Mouse (Mus musculus) limb, embryonic 11.5 days (tissue): ENCODE data around the gene Omg. TPM values are rescaled to one million over a fixed set of nuclear protein-coding genes. Genes with fewer than 3 reads are reported as not detected.

Source experiments
- ATAC-seq: fragments of 200-750 bp; cut with Nextera tagmentation; 2 replicates; pipeline ENCODE4 v1.8.0; 2017; ENCODE audit warnings: low read depth; ENCODE audit not compliant: insufficient number of reproducible peaks, low FRiP score, low TSS enrichment
- DNase-seq: peaks from one replicate; pipeline ENCODE4 v3.0.0-alpha.2; 2015; ENCODE audit warnings: low spot score
- H3K27ac ChIP-seq: fragments of 300-500 bp; sonication (generic); replicated peaks from 2 replicates; pipeline ENCODE4 v1.5.1; 2014; ENCODE audit warnings: low read depth, mild to moderate bottlenecking, low read length
- H3K27me3 ChIP-seq: fragments of 300-500 bp; sonication (generic); 2 replicates; pipeline ENCODE4 v1.6.1; 2014; ENCODE audit warnings: mild to moderate bottlenecking, low read length, mixed read lengths; ENCODE audit not compliant: control insufficient read depth, insufficient read depth
- H3K36me3 ChIP-seq: fragments of 300-500 bp; sonication (generic); 2 replicates; pipeline ENCODE4 v1.6.1; 2014; ENCODE audit warnings: mild to moderate bottlenecking, low read length, moderate library complexity, mixed read lengths; ENCODE audit not compliant: control insufficient read depth, insufficient read depth
- H3K4me1 ChIP-seq: fragments of 300-500 bp; sonication (generic); 2 replicates; pipeline ENCODE4 v1.6.1; 2014; ENCODE audit warnings: low read length, mixed read lengths; ENCODE audit not compliant: control insufficient read depth, insufficient read depth
- H3K4me2 ChIP-seq: fragments of 300-500 bp; sonication (generic); 2 replicates; pipeline ENCODE4 v1.6.1; 2014; ENCODE audit warnings: low read depth, mild to moderate bottlenecking, moderate library complexity; ENCODE audit not compliant: severe bottlenecking
- H3K4me3 ChIP-seq: fragments of 300-500 bp; sonication (generic); 2 replicates; pipeline ENCODE4 v1.5.1; 2014; ENCODE audit warnings: low read depth, low read length
- H3K9ac ChIP-seq: fragments of 300-500 bp; sonication (generic); 2 replicates; pipeline ENCODE4 v1.6.1; 2014; ENCODE audit warnings: mild to moderate bottlenecking, low read length
- H3K9me3 ChIP-seq: fragments of 300-500 bp; sonication (generic); 2 replicates; pipeline ENCODE4 v1.6.1; 2016; ENCODE audit warnings: low read length; ENCODE audit not compliant: control insufficient read depth
- WGBS: fragments of 180-500 bp; shearing (Covaris S2); extraction: QIAGEN DNeasy Blood & Tissue Kit; methylation state at CpG from one replicate; pipeline ENCODE4 v1.1.7; 2014; 5-methylcytosine and 5-hydroxymethylcytosine counted together
- polyA plus RNA-seq: library from polyadenylated mRNA; unstranded; fragments of >200 nt; fragmentation: Nextera tagmentation; extraction: Ambion mirVana; gene quantifications from 2 replicates; pipeline ENCODE4 v1.2.1, GENCODE M21; 2014

Omg gene
- polyA plus RNA-seq, 1 experiment from 2014 or later = 0.12 TPM

- WGBS = 78% methylated on average over 2 of the region's 2 CpGs
- H3K4me3 ChIP-seq = no peak overlapping the region
Measured at GRCm38 (mm10) chr11:79502917-79503316, 967 bp downstream of the Omg start.

GRCm38 (mm10) chr11:79494976-79495800 lies 8.7 kb downstream of the Omg start:
- Histone ChIP-seq H3K27ac (no peak overlapping the region), H3K27me3 (no peaks in the 10 kb centered on the region), H3K9me3 (no peaks in the 10 kb centered on the region), H3K4me1 (no peaks in the 10 kb centered on the region), H3K4me2 (no peak overlapping the region), H3K36me3 (no peaks in the 10 kb centered on the region), H3K4me3 (no peak overlapping the region), H3K9ac (no peak overlapping the region)
- ATAC-seq = no peak
- 93% methylated on average over 10 of the region's 10 CpGs for WGBS
- DNase-seq = no peak

More at GRCm38 (mm10) chr11:79502917-79503316, 967 bp downstream of the Omg start:
- Histone ChIP-seq H3K4me2 (no peak overlapping the region), H3K9ac (no peak overlapping the region), H3K27me3 (no peaks in the 10 kb centered on the region), H3K4me1 (no peaks in the 10 kb centered on the region), H3K36me3 (no peaks in the 10 kb centered on the region), H3K9me3 (no peaks in the 10 kb centered on the region), H3K27ac (no peak overlapping the region)
- no peak for ATAC-seq
- no peak for DNase-seq

GRCm38 (mm10) chr11:79484721-79485120 lies 19.2 kb downstream of the Omg start:
- H3K4me2 ChIP-seq = no peak overlapping the region
- no peaks in the 10 kb centered on the region for H3K4me1 ChIP-seq
- H3K9me3 ChIP-seq = no peaks in the 10 kb centered on the region
- no peaks in the 10 kb centered on the region for H3K27me3 ChIP-seq
- H3K36me3 ChIP-seq = peaks cover 4% of the 10 kb centered on the region; the same call in 1 of the 2 replicates
- no peak overlapping the region for H3K9ac ChIP-seq
- H3K27ac ChIP-seq = no peak overlapping the region
- DNase-seq (no peak), ATAC-seq (no peak)
- no peak overlapping the region for H3K4me3 ChIP-seq

- no peak overlapping the region for H3K4me3 ChIP-seq
- H3K27me3 ChIP-seq = no peaks in the 10 kb centered on the region
- no peak overlapping the region for H3K9ac ChIP-seq
- no peak overlapping the region for H3K27ac ChIP-seq
- no peaks in the 10 kb centered on the region for H3K9me3 ChIP-seq
- DNase-seq = no peak
- no peak overlapping the region for H3K4me2 ChIP-seq
- no peak for ATAC-seq
- H3K4me1 ChIP-seq = no peaks in the 10 kb centered on the region
- peaks cover 4% of the 10 kb centered on the region; the same call in 1 of the 2 replicates for H3K36me3 ChIP-seq
- 82% methylated on average over 7 of the region's 7 CpGs for WGBS
Measured at GRCm38 (mm10) chr11:79483876-79484528, 19.9 kb downstream of the Omg start.

- Histone ChIP-seq H3K36me3 (peaks cover 4% of the 10 kb centered on the region; the same call in 1 of the 2 replicates), H3K9ac (no peak overlapping the region), H3K4me1 (no peaks in the 10 kb centered on the region), H3K27ac (no peak overlapping the region), H3K9me3 (no peaks in the 10 kb centered on the region), H3K4me3 (no peak overlapping the region), H3K27me3 (no peaks in the 10 kb centered on the region), H3K4me2 (no peak overlapping the region)
- 94% methylated on average over 6 of the region's 6 CpGs for WGBS
- no peak for ATAC-seq
- no peak for DNase-seq
Measured at GRCm38 (mm10) chr11:79483392-79483791, 20.5 kb downstream of the Omg start.

- no peak overlapping the region for H3K4me2 ChIP-seq
- no peaks in the 10 kb centered on the region for H3K27me3 ChIP-seq
- no peaks in the 10 kb centered on the region for H3K4me1 ChIP-seq
- H3K36me3 ChIP-seq = peaks cover 5% of the 10 kb centered on the region; the same call in 1 of the 2 replicates
- WGBS = 79% methylated on average over 1 of the region's 1 CpGs
- H3K9me3 ChIP-seq = no peaks in the 10 kb centered on the region
- no peak overlapping the region for H3K27ac ChIP-seq
- no peak overlapping the region for H3K4me3 ChIP-seq
- ATAC-seq (no peak), DNase-seq (no peak)
- no peak overlapping the region for H3K9ac ChIP-seq
Measured at GRCm38 (mm10) chr11:79468097-79468496, 35.8 kb downstream of the Omg start.

- H3K4me3 ChIP-seq = no peak overlapping the region
- H3K27me3 ChIP-seq = no peaks in the 10 kb centered on the region
- ATAC-seq (no peak), DNase-seq (no peak)
- no peak overlapping the region for H3K27ac ChIP-seq
- H3K36me3 ChIP-seq = no peaks in the 10 kb centered on the region
- H3K4me2 ChIP-seq = no peak overlapping the region
- no peaks in the 10 kb centered on the region for H3K9me3 ChIP-seq
- no peaks in the 10 kb centered on the region for H3K4me1 ChIP-seq
- no peak overlapping the region for H3K9ac ChIP-seq
- 93% methylated on average over 3 of the region's 3 CpGs for WGBS
Measured at GRCm38 (mm10) chr11:79460756-79461450, 43.0 kb downstream of the Omg start.

GRCm38 (mm10) chr11:79459846-79460245 lies 44.0 kb downstream of the Omg start:
- WGBS = 86% methylated on average over 4 of the region's 4 CpGs
- H3K9me3 ChIP-seq = no peaks in the 10 kb centered on the region
- H3K4me2 ChIP-seq = no peak overlapping the region
- H3K27me3 ChIP-seq = no peaks in the 10 kb centered on the region
- H3K27ac ChIP-seq = no peak overlapping the region
- peaks cover 2% of the 10 kb centered on the region; the same call in 1 of the 2 replicates for H3K36me3 ChIP-seq
- no peak overlapping the region for H3K9ac ChIP-seq
- ATAC-seq = no peak
- H3K4me3 ChIP-seq = no peak overlapping the region
- no peaks in the 10 kb centered on the region for H3K4me1 ChIP-seq
- DNase-seq = no peak
